Mouse (Mus musculus): ENCODE results near the gene Plac1.

Plac1 gene

DNA sequence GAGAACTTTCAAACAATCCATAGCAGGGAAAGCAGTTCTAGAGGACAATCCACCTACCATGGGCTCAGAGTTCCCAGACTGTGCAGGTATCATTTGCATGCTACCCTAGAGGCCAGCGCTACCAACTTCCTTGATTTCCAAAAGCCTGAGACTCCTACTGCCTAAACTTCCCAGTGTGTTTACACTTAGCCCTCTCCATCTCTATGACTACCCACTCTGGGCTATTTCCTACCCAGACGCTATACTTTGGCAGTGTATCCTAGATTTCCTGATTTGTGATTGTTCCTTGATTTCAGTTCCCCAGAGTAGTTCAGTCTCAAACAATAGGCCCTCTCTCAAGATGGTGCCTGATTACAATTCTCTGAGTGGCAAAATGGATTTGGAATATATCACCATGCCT, 132.8 kb downstream of the Plac1 start:
- no peak for DNase-seq (ENCODE audit: low spot score in 2 of 2)

DNA sequence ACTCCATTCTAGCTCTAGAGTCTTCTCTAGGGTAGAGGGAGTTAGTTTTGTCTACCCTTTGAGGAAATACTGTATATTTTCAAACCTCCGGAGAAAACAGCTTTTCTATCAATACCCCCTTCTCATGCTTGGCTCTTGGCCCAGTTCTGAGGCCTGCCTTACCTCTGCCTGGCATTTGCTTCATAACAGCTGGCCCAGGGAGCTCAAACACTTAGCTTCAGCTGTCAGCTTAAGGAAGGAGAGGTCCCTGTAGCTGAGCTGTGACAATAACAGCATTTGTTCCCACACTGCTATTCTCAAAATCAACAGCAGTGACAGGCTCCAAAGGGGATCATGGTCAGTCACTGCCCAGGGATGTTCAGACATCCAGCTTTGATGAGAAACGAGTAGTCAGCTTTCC, 138.7 kb downstream of the Plac1 start:
- no peak for DNase-seq (ENCODE audit: low spot score in 2 of 2)

DNA sequence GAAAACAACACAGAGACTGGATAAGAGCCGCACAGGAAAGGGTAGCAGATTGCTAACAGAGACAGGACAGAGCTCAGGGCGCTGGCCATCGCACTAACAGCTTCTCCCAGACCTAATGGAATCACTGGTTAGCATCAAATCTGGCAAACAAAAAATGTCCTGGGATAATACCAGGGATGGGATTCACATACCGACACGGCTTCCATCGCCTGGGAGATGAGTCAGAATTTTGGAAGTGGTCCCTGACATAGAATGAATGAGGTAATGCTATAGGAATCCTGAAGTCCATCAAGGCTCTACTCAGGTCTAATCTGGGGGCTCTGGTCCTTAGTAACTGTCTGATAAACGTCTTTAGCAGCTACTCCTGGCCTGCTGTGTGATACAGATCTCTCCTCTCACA, 140.0 kb downstream of the Plac1 start:
- no peak for DNase-seq (ENCODE audit: low spot score in 2 of 2)

DNA sequence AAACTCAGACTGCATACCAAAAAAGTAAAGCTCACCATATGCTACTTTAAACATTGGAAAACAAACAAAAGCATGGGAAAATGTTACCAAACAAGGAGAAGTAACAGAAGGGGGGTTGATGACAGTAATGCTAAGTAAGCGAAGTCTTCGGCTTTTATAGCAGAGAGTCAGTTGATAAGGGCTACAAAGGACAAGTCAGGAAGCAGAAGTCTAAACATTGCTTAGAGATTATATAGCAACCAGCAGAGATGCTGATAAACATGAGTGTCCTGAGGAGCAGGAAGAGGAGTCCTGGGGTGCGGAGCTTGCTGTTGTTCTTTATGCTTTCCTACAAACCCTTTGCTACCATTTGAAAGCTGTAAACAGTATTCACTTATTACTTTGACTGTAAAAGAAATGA, 140.6 kb downstream of the Plac1 start:
- DNase-seq (ENCODE audit: low spot score in 2 of 2) = no peak

DNA sequence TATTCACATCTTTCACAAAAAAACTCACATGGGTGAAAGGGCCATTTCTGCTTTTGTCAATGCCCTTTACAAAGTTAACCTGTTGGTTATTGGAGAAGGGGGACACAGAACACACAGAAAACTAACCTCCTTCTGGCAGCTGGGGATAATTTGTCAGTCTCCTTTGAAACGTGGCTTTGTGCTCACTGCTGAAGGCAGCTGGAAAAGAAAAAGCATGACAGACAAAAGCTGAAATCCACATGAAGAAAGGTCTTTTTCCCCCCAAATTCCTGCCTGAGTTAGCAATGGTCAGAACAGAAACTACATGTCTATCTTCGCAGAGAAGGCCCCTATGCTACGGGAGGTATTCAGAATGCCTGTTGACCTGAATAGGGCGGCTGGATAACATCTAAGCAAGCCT, 141.6 kb downstream of the Plac1 start:
- no peak for DNase-seq (ENCODE audit: low spot score in 2 of 2)

DNA sequence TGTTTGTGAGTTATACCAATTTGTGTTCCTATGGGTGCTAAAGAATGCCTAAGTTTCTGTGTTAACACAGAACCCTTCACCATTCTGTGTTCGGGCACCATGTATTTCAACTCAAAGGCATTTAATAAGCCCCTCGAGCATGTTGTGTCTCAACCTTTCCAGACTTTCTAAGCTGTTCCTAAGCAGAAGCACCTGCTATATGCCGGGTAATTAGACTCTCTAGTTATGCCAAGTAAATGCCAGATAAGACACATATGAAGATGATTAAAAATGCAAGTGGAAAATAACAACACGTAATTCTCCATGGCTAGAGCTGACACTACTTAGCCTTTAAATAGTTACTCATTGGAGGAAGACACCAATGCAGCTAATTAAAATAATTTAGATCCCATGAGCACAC, 142.1 kb downstream of the Plac1 start:
- no peak for DNase-seq (ENCODE audit: low spot score in 2 of 2)

DNA sequence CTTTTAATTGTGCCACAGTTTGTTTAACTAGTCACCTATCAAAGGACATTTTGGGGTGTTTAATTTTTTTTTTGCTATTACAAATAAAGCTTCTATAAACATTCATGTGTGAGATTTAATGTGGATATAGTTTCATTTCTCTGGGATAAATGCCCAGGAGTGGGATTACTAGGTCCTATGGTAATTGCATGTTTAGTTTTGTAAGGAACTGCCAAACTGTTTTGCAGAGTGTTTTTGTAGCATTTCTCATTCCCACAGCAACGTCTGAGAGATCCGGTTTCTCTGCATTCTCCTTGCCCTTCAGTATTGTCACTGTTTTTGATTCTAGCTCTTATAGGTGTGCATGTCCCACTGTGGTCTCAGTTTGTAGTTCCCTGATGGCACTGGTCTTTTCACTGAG, 146.5 kb downstream of the Plac1 start:
- no peak for DNase-seq (ENCODE audit: low spot score in 2 of 2)

DNA sequence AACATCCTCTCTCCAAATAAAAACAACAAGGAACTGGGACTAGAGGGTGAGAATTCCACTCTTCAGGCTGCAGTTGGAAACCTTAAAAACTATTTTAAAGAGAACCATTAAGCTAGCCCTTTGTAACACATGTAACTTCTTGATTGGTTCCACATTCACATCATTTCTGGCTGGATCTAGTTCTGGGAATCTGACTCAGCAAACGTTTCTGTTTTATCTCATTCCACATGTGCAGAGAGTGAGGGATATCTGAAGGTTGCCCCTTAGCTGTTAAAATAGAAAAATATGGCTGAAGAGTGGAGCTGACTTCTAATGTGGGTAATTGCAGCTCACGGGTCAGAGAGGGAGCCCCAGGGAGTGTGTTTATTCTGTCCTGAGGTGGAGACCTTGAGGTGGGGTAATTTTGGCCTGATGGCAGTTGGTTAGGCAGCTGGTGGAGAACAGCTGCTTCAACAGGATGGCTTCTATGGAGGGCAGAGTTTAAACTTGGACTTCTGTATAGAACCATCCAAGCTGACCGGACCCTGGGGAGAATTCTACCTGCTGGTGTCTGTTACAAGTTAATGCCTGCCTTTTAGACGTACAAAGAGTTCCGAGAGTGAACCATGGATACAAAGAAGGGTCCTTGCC, 151.1 kb downstream of the Plac1 start:
- no peak for DNase-seq (ENCODE audit: low spot score in 2 of 2)

DNA sequence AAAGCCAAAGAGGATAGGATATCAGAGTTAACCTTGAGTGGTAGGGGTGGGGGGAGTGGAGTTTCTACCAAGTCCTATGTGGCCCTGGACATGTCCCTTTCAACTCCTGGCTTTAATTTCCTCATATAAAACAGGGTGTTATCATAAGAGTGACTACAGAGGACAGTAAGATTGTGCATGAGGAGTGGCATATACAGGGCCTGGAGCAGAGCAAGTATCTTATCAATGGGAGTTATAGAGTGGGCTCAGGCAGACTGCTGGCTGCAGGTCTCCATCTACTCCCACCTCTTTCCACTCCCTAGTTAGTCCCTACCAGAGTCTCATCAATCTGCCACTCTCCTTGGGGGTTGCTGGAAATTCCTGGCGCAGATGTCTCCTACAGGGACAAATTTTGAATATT, 152.7 kb downstream of the Plac1 start:
- no peak for DNase-seq (ENCODE audit: low spot score in 2 of 2)

DNA sequence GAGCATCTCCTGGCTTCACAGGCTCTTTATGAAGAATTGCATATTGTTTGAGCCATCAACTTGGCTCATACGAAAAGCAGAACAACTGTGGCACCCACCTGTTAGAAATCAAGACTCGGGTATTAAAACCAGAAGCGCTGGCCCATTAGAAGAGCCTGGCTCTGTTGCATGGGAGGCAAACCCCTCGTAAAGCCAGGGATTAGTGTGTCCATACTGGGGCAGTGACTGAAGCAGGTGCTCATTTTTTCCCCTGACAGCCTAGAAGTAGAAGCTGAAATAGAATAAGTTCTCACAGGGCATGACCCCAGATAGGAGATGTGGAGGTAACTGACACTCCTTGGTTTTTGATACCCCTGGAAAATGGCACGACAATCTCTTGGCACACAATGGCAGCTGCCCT, 154.4 kb downstream of the Plac1 start:
- DNase-seq (ENCODE audit: low spot score in 2 of 2) = no peak

DNA sequence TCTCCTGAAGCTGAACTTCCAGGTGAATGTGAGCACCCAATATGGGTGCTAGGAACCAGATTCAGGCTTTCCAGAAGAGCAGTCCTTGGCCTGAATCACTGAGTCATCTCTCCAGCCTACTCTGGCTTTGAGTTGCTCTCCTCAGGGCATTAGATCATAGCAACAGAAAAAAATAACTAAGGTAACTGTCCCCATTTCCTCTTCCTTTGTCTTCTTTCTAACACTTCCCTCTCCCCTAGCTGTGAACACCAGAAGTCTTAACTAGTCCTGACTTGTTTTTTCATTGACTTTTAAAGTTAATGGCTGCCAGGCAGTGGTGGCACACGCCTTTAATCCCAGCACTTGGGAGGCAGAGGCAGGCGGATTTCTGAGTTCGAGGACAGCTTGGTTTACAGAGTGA, 175.5 kb downstream of the Plac1 start:
- DNase-seq (ENCODE audit: low spot score in 2 of 2) = no peak

DNA sequence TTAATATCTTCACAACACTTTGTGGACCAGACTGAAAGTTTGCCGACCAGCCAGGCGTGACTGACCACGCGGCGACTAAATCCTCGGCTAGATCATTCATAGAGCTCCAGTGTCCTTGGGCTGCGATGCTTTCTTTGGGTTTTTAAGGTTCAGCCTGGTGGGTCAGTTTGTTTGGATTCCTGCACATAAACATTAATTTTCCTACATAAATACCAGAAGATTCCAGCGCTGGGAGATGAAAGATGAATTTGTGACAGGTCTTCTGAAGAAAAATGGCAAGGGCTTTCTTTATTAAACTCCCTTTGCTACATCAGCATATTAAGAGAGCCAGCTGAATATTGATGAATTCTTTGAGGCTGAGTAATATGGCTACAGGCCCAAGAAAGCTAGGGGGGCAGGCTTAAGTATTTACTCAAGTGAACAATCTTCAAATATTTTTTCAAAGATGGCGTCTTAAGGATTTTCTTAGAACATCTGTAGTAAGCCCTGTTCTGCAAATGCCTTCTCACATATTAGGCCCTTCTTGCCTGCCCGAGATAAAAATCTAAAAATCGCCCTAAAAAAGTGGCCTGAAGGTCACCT, 180.4 kb downstream of the Plac1 start:
- DNase-seq (ENCODE audit: low spot score in 2 of 2) = no peak

DNA sequence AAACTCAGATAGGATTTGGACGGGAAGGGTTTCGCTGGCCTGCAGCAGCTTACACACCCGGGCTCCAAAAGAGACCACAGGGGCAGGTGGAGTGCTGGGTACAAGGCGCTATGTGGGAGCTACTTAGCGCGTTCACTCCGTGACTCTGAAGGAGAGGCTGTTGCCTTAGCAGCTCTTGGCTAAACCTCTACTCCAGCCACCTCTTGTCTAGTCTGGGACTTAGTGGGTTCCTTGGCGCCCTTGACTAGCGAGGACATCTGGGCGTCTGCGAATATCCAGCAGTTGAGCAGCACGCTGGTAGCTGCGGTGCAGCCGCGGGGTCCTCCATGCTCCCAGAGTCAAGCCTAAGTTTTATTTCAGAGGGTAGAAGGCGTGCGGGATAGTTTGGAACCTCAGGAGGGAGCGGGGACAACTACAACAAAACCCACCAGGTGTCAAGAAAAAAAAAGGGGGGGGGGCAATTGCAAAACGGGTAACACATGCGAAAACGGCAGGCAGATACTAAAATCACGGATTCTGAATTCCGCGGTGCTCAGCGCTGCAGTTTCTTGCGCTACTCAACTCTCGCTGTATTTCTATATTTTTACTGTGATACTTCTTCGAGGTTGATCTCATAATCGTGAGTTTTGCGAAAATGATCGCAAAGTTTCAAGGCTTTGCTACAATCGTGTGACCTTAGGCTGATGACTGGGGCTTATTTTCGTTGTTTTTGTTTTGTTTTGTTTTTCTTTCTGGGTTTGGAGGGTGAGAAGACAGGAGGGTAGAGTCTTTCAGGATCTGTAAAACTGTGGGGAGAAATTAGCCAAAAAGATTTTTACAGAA, 181.2 kb downstream of the Plac1 start:
- DNase-seq (ENCODE audit: low spot score in 2 of 2) = peak in 1 of 2 experiments; percentile 15

DNA sequence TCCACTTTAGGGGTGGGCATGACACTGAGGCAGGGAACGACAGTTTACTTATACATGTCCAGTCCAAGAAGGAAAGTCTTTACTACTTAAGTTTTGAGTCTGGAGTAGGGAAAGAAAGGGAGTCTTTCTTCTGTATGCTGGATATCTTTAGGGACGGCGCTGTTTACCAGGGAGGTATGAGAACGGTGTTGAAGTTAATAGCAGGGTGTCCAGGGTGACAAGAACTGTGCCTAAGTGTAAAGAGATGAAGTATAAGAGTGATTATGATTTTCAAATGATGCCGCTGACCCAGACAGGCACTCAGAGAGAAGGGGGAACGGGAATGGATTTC, 182.2 kb downstream of the Plac1 start:
- no peak for DNase-seq (ENCODE audit: low spot score in 2 of 2)

DNA sequence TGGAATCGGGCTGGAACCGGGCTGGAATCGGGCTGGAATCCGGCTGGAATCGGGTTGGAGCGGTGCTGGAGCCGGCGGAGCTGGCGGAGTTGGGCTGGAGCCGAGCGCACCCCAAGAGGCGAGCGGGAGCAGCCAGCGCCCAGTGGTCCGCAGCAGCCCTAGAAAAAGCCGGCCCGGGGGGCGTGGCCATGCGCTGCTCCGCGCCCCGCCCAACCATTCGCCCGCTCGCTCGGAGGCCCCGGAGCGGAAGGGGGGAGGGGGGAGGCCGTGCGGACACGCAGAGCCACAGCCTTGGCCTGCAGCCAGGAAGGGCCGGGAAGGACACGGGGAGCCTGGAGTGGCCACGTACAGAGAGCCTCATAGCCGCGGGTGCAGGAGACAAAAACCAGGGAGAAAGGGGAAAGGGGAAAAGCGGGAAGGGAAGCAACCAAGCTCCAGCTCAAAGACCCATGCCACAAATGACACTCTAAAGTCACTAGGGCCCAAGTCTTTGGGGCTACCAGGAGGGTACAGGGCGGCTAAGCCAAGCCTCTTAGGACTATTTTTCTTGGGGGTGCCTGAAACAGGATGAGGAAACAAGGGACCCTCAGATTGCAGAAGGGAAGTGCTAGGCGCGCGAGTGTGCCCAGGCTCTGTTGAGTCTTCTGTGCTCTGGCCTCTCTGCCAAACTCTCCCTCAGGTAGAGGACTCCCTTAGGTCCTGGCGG, 182.7 kb downstream of the Plac1 start:
- peak; percentile 53 to 67 for DNase-seq (ENCODE audit: low spot score in 2 of 2)

DNA sequence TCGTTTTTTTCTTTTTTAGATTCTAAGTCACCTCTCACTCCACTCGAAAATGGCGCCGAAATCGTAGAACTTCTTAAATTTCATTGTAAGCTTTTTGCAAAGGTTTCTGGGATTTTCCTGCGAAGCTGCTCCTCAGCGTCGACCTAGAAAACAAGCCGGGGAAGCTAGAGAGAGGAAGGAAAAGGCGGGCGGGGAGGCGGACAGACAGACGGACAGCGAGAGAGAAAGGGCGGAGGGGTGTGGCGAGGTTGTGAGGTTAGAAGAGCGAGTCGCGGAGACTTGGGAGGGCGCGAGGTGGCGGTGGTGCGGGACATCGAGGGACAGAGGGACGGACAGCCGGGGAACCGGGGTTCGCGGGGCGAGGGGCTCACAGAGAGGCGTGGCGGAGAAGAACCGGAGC, 183.3 kb downstream of the Plac1 start:
- DNase-seq (ENCODE audit: low spot score in 2 of 2) = peak in 1 of 2 experiments; percentile 6

DNA sequence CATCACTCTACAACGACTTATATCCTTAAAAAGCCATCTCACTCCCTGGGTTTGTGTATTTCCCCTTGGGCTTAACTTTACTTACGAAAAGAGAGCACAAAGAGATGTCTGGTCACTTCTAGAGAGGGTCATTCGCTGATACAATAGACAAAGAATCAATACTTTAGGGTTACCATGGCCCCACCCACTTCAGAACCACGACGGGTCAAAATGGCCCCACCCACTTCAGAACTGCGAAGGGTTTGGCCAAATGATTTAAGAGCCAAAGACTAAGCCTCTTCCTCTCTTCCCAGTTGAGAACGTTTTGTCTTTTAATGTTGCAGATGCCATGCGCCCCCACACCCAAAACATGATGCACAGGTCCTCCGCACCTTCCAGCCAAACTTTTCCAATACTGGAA, 184.1 kb downstream of the Plac1 start:
- no peak for DNase-seq (ENCODE audit: low spot score in 2 of 2)

DNA sequence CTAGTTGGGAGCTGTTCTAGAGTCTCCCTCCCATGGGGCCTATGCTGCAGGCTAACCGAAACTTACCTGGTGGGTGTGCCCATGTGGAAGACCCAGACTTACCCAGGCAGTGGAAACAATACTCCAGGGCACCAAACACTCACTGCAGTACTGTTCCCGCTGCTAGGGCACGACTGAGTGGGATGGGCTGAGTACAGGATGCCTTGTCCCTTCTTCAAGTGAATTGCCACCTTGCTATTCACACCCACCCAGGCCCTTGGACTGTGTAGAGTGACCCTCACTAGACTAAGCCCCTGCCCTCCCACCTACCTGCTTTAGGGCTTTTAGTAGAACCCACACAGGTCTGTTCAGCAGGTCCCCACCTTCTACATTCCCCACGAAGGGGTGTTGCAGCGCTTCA, 186.0 kb downstream of the Plac1 start:
- no peak for DNase-seq (ENCODE audit: low spot score in 2 of 2)

DNA sequence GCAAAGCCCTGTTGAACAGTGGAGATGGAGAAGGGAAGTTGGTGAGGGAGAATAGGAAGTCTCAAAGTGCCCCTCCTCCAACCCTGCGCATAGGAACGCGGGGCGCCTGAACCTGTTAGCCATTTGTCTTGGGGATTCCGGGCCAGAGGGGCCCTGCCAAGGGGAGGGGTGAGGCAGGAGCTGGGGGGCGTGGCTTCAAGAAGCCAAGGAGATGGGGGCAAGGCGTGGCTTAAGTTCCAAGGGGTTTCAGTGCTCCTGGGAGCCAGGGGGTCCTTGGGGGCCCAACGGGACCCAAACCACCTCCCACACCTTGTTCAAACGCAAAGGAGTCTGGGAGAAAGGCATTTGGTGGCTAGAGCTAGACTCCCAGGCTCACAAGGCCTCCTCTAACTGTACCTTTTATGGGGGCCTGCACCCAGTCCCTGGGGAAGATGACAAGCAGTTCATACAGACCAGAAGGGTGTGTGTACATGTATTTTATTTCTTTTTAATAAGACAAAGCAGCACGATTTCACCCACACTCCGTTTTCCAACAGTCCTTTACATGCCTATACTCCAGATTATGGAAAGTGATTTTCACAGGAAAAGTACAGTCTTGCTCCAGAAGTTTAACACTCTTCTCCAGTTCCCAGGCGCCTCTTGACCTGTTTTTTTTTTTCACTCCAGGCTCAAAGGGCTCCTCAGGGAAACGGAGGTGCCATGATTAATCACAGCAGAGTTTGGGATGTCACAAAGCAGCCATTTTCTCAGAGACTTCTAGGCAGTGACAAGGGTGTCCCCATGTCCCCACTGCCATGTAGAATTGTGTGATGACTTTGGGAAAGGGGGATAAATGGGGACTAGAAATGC, 187.0 kb downstream of the Plac1 start:
- no peak for DNase-seq (ENCODE audit: low spot score in 2 of 2)

DNA sequence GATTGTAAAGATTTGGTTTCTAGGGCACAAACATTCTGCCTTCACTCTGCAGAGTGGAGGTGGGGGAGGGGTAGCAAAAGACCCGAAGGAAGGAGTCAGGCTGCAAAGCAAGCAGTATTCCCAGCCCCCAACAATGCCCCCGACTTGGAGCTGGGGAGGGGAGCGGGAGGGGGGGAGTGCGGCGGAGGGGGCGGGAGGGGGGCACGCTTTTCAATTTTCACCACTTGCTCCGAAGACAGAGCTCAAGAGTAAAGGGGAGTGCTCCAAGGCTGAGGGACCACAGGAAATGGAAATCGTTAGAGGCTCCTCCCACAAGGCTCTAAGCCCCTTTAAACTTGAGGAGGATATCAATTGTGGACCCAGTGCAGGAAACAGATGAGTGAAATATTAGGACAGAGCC, 189.6 kb downstream of the Plac1 start:
- no peak for DNase-seq (ENCODE audit: low spot score in 2 of 2)

DNA sequence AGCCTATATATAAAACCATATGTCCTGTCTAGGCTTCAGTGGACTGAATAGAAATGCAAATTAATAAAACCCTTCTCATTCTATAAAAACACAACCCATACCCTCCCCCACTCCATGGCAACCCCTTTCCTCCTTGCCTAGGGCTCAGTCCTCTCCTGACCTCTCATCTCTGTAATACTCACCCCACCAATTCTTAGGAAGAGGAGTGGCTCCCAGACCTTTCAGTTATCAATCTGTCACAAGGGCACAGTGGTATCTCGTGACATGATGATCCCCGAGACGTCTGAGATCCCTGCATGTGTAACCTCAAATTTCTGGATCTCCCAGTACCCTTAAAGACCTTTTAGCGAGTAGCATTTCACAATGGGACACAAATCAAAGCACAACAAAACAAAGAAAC, 190.7 kb downstream of the Plac1 start:
- no peak for DNase-seq (ENCODE audit: low spot score in 2 of 2)

DNA sequence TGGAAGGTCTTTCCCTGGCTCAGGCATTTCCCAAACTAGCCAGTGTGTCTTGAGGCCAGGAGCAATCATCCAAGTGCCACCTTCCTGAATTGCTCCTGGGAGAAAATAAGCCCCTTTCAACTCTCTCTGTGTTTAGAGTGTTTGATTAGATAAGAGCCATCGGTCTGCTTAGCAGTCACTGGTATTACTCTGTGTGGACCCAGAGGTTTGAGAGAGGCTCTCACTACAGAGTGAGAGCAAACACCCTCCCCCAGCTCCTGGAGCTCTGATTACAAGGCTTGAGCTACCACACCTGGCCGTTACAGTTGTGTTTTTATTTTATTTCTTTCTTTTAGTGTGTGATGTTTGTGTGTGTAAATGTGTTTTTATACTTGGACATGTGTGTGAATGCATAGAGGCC, 193.0 kb downstream of the Plac1 start:
- no peak for DNase-seq (ENCODE audit: low spot score in 2 of 2)
